Mouse (Mus musculus): ENCODE measurements around the gene Cdk5r1. TPM values are rescaled to one million over a fixed set of nuclear protein-coding genes. Genes with fewer than 3 reads are reported as not detected.

The Cdk5r1 gene
- total RNA-seq, 1 experiment = 1.8 TPM

- Histone ChIP-seq H3K9me3 (ENCODE audit: control insufficient read depth, insufficient read depth, low read depth, low read length) (no peaks in the 10 kb centered on the region), H3K36me3 (ENCODE audit: control insufficient read depth, insufficient read depth, low read length, poor library complexity, severe bottlenecking) (no peaks in the 10 kb centered on the region; the same call in 1 of the 2 replicates), H3K9ac (ENCODE audit: insufficient read depth, low read depth, low read length, poor library complexity, severe bottlenecking) (no peak overlapping the region), H3K27ac (ENCODE audit: insufficient read depth, low read depth, low read length, poor library complexity, severe bottlenecking) (no peak overlapping the region), H3K4me1 (ENCODE audit: control insufficient read depth in 2 of 2, insufficient read depth in 2 of 2, low read length in 2 of 2, poor library complexity in 1 of 2) (peaks cover 0 to 12% of the 10 kb centered on the region in 2 experiments; a peak in 1 of 4 replicates), H3K4me3 (ENCODE audit: insufficient read depth in 1 of 2, low read depth in 1 of 2, low read length in 2 of 2, poor library complexity in 1 of 2, severe bottlenecking in 1 of 2) (no peak overlapping the region)
- TF ChIP-seq ZC3H11A (IDR thresholded peaks at IDR 0.05; ENCODE audit: borderline replicate concordance, low read depth, low read length) = no peak
- TF ChIP-seq CHD2 (IDR thresholded peaks at IDR 0.05; ENCODE audit: low read depth, low read length) = no peak
- no peak for TF ChIP-seq ZNF384 (IDR thresholded peaks at IDR 0.05; ENCODE audit: low read depth, low read length)
- no peak for TF ChIP-seq HCFC1 (IDR thresholded peaks at IDR 0.05; ENCODE audit: borderline replicate concordance, insufficient read depth, low read length)
- no peak for TF ChIP-seq MAFK (IDR thresholded peaks at IDR 0.05; ENCODE audit: insufficient read depth, low read depth, low read length)
- in situ Hi-C loops (cut with MboI; ENCODE audit: low sequenced_read_pairs in 2 of 2, unreplicated experiment in 2 of 2) = no loop called here
- DNase-seq (ENCODE audit: low read depth, low spot score) = no peak
Measured at GRCm38 (mm10) chr11:80479425-80479824, 2.6 kb downstream of the Cdk5r1 start.

- TF ChIP-seq MAFK (IDR thresholded peaks at IDR 0.05; ENCODE audit: insufficient read depth, low read depth, low read length) (no peak), HCFC1 (IDR thresholded peaks at IDR 0.05; ENCODE audit: borderline replicate concordance, insufficient read depth, low read length) (no peak), CHD2 (IDR thresholded peaks at IDR 0.05; ENCODE audit: low read depth, low read length) (no peak), ZNF384 (IDR thresholded peaks at IDR 0.05; ENCODE audit: low read depth, low read length) (no peak), ZC3H11A (IDR thresholded peaks at IDR 0.05; ENCODE audit: borderline replicate concordance, low read depth, low read length) (no peak)
- Histone ChIP-seq H3K36me3 (ENCODE audit: control insufficient read depth, insufficient read depth, low read length, poor library complexity, severe bottlenecking) (no peaks in the 10 kb centered on the region), H3K9ac (ENCODE audit: insufficient read depth, low read depth, low read length, poor library complexity, severe bottlenecking) (no peak overlapping the region), H3K27ac (ENCODE audit: insufficient read depth, low read depth, low read length, poor library complexity, severe bottlenecking) (no peak overlapping the region), H3K4me1 (ENCODE audit: control insufficient read depth in 2 of 2, insufficient read depth in 2 of 2, low read length in 2 of 2, poor library complexity in 1 of 2) (peaks cover 0 to 9% of the 10 kb centered on the region in 2 experiments; a peak in 1 of 4 replicates), H3K4me3 (ENCODE audit: insufficient read depth in 1 of 2, low read depth in 1 of 2, low read length in 2 of 2, poor library complexity in 1 of 2, severe bottlenecking in 1 of 2) (0 out of 4 replicates have a peak overlapping the region, but pooled peaks of 1 of the 2 experiments have one; percentile 34), H3K9me3 (ENCODE audit: control insufficient read depth, insufficient read depth, low read depth, low read length) (no peaks in the 10 kb centered on the region)
- in situ Hi-C loops (cut with MboI; ENCODE audit: low sequenced_read_pairs in 2 of 2, unreplicated experiment in 2 of 2) = no loop called here
- no peak for DNase-seq (ENCODE audit: low read depth, low spot score)
Measured at GRCm38 (mm10) chr11:80479906-80480866, 3.4 kb downstream of the Cdk5r1 start.

- in situ Hi-C loops (cut with MboI; ENCODE audit: low sequenced_read_pairs in 2 of 2, unreplicated experiment in 2 of 2) = no loop called here
- H3K9me3 ChIP-seq (ENCODE audit: control insufficient read depth, insufficient read depth, low read depth, low read length) = no peaks in the 10 kb centered on the region
- DNase-seq (ENCODE audit: low read depth, low spot score) = no peak
- H3K36me3 ChIP-seq (ENCODE audit: control insufficient read depth, insufficient read depth, low read length, poor library complexity, severe bottlenecking) = no peaks in the 10 kb centered on the region
- H3K9ac ChIP-seq (ENCODE audit: insufficient read depth, low read depth, low read length, poor library complexity, severe bottlenecking) = no peak overlapping the region
- no peak overlapping the region for H3K27ac ChIP-seq (ENCODE audit: insufficient read depth, low read depth, low read length, poor library complexity, severe bottlenecking)
- TF ChIP-seq MAFK (IDR thresholded peaks at IDR 0.05; ENCODE audit: insufficient read depth, low read depth, low read length) = no peak
- no peak for TF ChIP-seq ZC3H11A (IDR thresholded peaks at IDR 0.05; ENCODE audit: borderline replicate concordance, low read depth, low read length)
- TF ChIP-seq ZNF384 (IDR thresholded peaks at IDR 0.05; ENCODE audit: low read depth, low read length) = no peak
- no peak for TF ChIP-seq CHD2 (IDR thresholded peaks at IDR 0.05; ENCODE audit: low read depth, low read length)
- no peak for TF ChIP-seq HCFC1 (IDR thresholded peaks at IDR 0.05; ENCODE audit: borderline replicate concordance, insufficient read depth, low read length)
- peaks cover 0 to 7% of the 10 kb centered on the region in 2 experiments; a peak in 1 of 4 replicates for H3K4me1 ChIP-seq (ENCODE audit: control insufficient read depth in 2 of 2, insufficient read depth in 2 of 2, low read length in 2 of 2, poor library complexity in 1 of 2)
- H3K4me3 ChIP-seq (ENCODE audit: insufficient read depth in 1 of 2, low read depth in 1 of 2, low read length in 2 of 2, poor library complexity in 1 of 2, severe bottlenecking in 1 of 2) = no peak overlapping the region
Measured at GRCm38 (mm10) chr11:80481409-80482050, 4.7 kb downstream of the Cdk5r1 start.

- DNase-seq (ENCODE audit: low read depth, low spot score) = no peak
- H3K4me1 ChIP-seq (ENCODE audit: control insufficient read depth in 2 of 2, insufficient read depth in 2 of 2, low read length in 2 of 2, poor library complexity in 1 of 2) = peaks cover 0 to 7% of the 10 kb centered on the region in 2 experiments; a peak in 1 of 4 replicates
- no peak overlapping the region for H3K9ac ChIP-seq (ENCODE audit: insufficient read depth, low read depth, low read length, poor library complexity, severe bottlenecking)
- in situ Hi-C loops (cut with MboI; ENCODE audit: low sequenced_read_pairs in 2 of 2, unreplicated experiment in 2 of 2) = no loop called here
- no peak overlapping the region for H3K27ac ChIP-seq (ENCODE audit: insufficient read depth, low read depth, low read length, poor library complexity, severe bottlenecking)
- TF ChIP-seq ZC3H11A (IDR thresholded peaks at IDR 0.05; ENCODE audit: borderline replicate concordance, low read depth, low read length) (no peak), HCFC1 (IDR thresholded peaks at IDR 0.05; ENCODE audit: borderline replicate concordance, insufficient read depth, low read length) (no peak), MAFK (IDR thresholded peaks at IDR 0.05; ENCODE audit: insufficient read depth, low read depth, low read length) (no peak), ZNF384 (IDR thresholded peaks at IDR 0.05; ENCODE audit: low read depth, low read length) (no peak), CHD2 (IDR thresholded peaks at IDR 0.05; ENCODE audit: low read depth, low read length) (no peak)
- no peak overlapping the region for H3K4me3 ChIP-seq (ENCODE audit: insufficient read depth in 1 of 2, low read depth in 1 of 2, low read length in 2 of 2, poor library complexity in 1 of 2, severe bottlenecking in 1 of 2)
- no peaks in the 10 kb centered on the region for H3K36me3 ChIP-seq (ENCODE audit: control insufficient read depth, insufficient read depth, low read length, poor library complexity, severe bottlenecking)
- H3K9me3 ChIP-seq (ENCODE audit: control insufficient read depth, insufficient read depth, low read depth, low read length) = no peaks in the 10 kb centered on the region
Measured at GRCm38 (mm10) chr11:80482347-80482746, 5.5 kb downstream of the Cdk5r1 start.

Measured in ES-E14 (cell line).